Comparison of ENCODE assay signal across 8 mouse cellular contexts in the genomic region with DNA sequence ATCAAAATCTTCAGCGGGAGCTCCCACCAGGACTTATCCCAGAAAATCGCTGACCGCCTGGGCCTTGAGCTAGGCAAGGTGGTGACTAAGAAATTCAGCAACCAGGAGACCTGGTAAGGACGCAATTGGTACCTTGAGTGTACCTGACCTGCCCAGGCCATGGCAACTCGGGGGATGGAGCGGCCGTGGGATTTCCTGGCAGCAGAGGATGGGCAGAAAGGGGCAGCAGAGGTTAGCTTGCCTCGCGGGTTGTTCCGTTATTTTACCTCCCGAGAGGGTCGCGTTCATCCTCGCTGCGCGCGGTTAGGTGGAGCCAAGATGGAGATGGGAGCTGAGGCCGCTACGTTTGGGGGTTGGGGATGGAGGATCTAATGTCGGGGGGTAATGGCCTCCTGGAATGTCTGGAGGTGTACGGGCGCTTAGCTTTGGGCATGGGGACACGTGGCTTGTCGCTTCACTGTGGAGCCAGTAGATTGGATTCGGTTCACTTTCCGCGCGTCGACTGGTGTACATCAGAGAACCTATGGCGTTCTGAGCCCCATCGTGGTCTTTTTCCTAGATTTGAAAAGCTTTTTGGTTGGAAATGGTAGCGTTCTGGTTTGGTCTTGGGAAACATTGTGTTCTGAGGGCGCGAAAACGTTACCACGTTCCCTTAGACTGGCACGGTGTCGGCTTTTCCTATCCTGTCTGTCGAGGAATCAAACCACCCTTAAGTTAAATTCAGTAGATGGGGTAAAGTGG. TPM values are rescaled to one million over a fixed set of nuclear protein-coding genes. Genes with fewer than 3 reads are reported as not detected.
DNase-seq lines count a peak whose midpoint lies in the region; ATAC-seq and TF ChIP-seq lines count a peak whose summit lies in the region.

No protein-coding gene starts in this region.

- 0 out of 2 replicates have a peak, but pooled peaks cover 2% of the 10 kb centered on the region for H3K4me1 ChIP-seq in kidney, embryonic 15.5 days
- H3K4me1 ChIP-seq in G1E (ENCODE audit: insufficient read depth, low read depth, low read length), result peaks cover 5% of the 10 kb centered on the region; the same call in 1 of the 2 replicates
- no peaks in the 10 kb centered on the region for H3K4me1 ChIP-seq in embryonic facial prominence, embryonic 11.5 days (ENCODE audit: control insufficient read depth, insufficient read depth, low read length)
- peaks cover 4% of the 10 kb centered on the region for H3K4me1 ChIP-seq in liver, adult 2 months (ENCODE audit: control insufficient read depth, insufficient read depth, low read length)
- H3K4me1 ChIP-seq in neural tube, embryonic 11.5 days (ENCODE audit: control insufficient read depth, insufficient read depth, low read length), result no peaks in the 10 kb centered on the region

- H3K36me3 ChIP-seq in kidney, embryonic 15.5 days, result no peaks in the 10 kb centered on the region
- H3K36me3 ChIP-seq in G1E (replicated peaks), result no peaks in the 10 kb centered on the region
- no peaks in the 10 kb centered on the region for H3K36me3 ChIP-seq in embryonic facial prominence, embryonic 11.5 days (replicated peaks; ENCODE audit: control insufficient read depth, insufficient read depth, low read depth, low read length)
- no peaks in the 10 kb centered on the region for H3K36me3 ChIP-seq in liver, adult 2 months (ENCODE audit: control insufficient read depth, insufficient read depth, low read length)
- H3K36me3 ChIP-seq in neural tube, embryonic 11.5 days (ENCODE audit: control insufficient read depth, insufficient read depth, low read length), result no peaks in the 10 kb centered on the region

- peak; percentile 65 for ATAC-seq in kidney, embryonic 15.5 days (replicated peaks; ENCODE audit: low FRiP score)
- no peak for ATAC-seq in G1E (ENCODE audit: extremely low read depth, insufficient number of reproducible peaks, low FRiP score, poor library complexity, severe bottlenecking)
- ATAC-seq in embryonic facial prominence, embryonic 11.5 days (replicated peaks; ENCODE audit: insufficient number of reproducible peaks, low FRiP score, low TSS enrichment, low read depth), result peak; percentile 56; the same call in 1 of the 2 replicates
- ATAC-seq in hematopoietic stem cell, adult 5-6 weeks (replicated peaks in 1 of 2; ENCODE audit: insufficient read depth in 1 of 2, low FRiP score in 2 of 2, low TSS enrichment in 1 of 2, low read depth in 1 of 2, poor library complexity in 2 of 2, severe bottlenecking in 2 of 2), result peak; percentile 34 to 37
- peak; percentile 45 for ATAC-seq in neural tube, embryonic 11.5 days (ENCODE audit: insufficient read depth, low FRiP score, low TSS enrichment)

- 21% methylated on average over 39 of the region's 39 CpGs for WGBS in kidney, embryonic 15.5 days
- WGBS in embryonic facial prominence, embryonic 11.5 days, result 17% methylated on average over 39 of the region's 39 CpGs
- under 1% methylated on average over 39 of the region's 39 CpGs for WGBS in liver, adult 2 months
- 13% methylated on average over 39 of the region's 39 CpGs for WGBS in neural tube, embryonic 11.5 days

- no peak for TF ChIP-seq CTCF in G1E (IDR thresholded peaks at IDR 0.05; ENCODE audit: low read depth, low read length)
- no peak for TF ChIP-seq CTCF in liver, adult 2 months (IDR thresholded peaks at IDR 0.05; ENCODE audit: low read depth, low read length)

- TF ChIP-seq POLR2A in liver, adult 2 months (IDR thresholded peaks at IDR 0.05; ENCODE audit: extremely low read depth, insufficient read depth, low read length), result no peak

- H3K79me2 ChIP-seq in liver, adult 2 months (ENCODE audit: control insufficient read depth, insufficient read depth, low read length), result peaks cover 6% of the 10 kb centered on the region; the same call in 1 of the 2 replicates

- peak overlapping the region; percentile 41; the same call in 1 of the 2 replicates for H3K9ac ChIP-seq in kidney, embryonic 15.5 days
- peak overlapping the region; percentile 60 for H3K9ac ChIP-seq in embryonic facial prominence, embryonic 11.5 days (replicated peaks; ENCODE audit: low read length)
- H3K9ac ChIP-seq in liver, adult 2 months (ENCODE audit: low read depth, low read length), result peak overlapping the region; percentile 76
- peak overlapping the region; percentile 49 for H3K9ac ChIP-seq in neural tube, embryonic 11.5 days (ENCODE audit: low read length)

- H3K4me3 ChIP-seq in kidney, embryonic 15.5 days (replicated peaks), result peak overlapping the region; percentile 58
- peak overlapping the region; percentile 81 for H3K4me3 ChIP-seq in G1E (ENCODE audit: low read depth, low read length)
- H3K4me3 ChIP-seq in embryonic facial prominence, embryonic 11.5 days (ENCODE audit: low read depth, low read length), result peak overlapping the region; percentile 55
- H3K4me3 ChIP-seq in liver, adult 2 months (ENCODE audit: insufficient read depth, low read depth, low read length), result peak overlapping the region; percentile 98
- peak overlapping the region; percentile 48 for H3K4me3 ChIP-seq in neural tube, embryonic 11.5 days (ENCODE audit: low read depth, low read length)

- no peak for DNase-seq in kidney, adult 8-10 months
- no peak for DNase-seq in G1E (ENCODE audit: low spot score)
- DNase-seq in embryonic facial prominence, embryonic 11.5 days (ENCODE audit: low spot score), result peak; percentile 26
- peak; percentile 21 for DNase-seq in liver, adult 2 months (ENCODE audit: extremely low read depth, low read depth, low spot score)
- peak; percentile 42 for DNase-seq in neural tube, embryonic 11.5 days (ENCODE audit: low spot score)
- DNase-seq in gastrocnemius, postnatal 25 days, result no peak

- no peak overlapping the region for H3K27ac ChIP-seq in kidney, embryonic 15.5 days
- no peak overlapping the region; the same call in 1 of the 2 replicates for H3K27ac ChIP-seq in embryonic facial prominence, embryonic 11.5 days (replicated peaks; ENCODE audit: low read depth, low read length)
- H3K27ac ChIP-seq in liver, adult 2 months (replicated peaks; ENCODE audit: insufficient read depth, low read depth, low read length), result peak overlapping the region; percentile 43
- H3K27ac ChIP-seq in neural tube, embryonic 11.5 days (ENCODE audit: low read depth, low read length), result no peak overlapping the region

- no peaks in the 10 kb centered on the region for H3K9me3 ChIP-seq in kidney, embryonic 15.5 days (replicated peaks)
- H3K9me3 ChIP-seq in G1E (replicated peaks), result no peaks in the 10 kb centered on the region
- H3K9me3 ChIP-seq in embryonic facial prominence, embryonic 11.5 days (replicated peaks; ENCODE audit: control insufficient read depth, low read length), result no peaks in the 10 kb centered on the region
- H3K9me3 ChIP-seq in neural tube, embryonic 11.5 days (ENCODE audit: control insufficient read depth, low read length), result no peaks in the 10 kb centered on the region

- peak overlapping the region; percentile 74 for H3K4me2 ChIP-seq in kidney, embryonic 15.5 days
- H3K4me2 ChIP-seq in embryonic facial prominence, embryonic 11.5 days (ENCODE audit: low read depth, low read length), result peak overlapping the region; percentile 16
- peak overlapping the region; percentile 48 for H3K4me2 ChIP-seq in neural tube, embryonic 11.5 days (ENCODE audit: low read depth)

- H3K27me3 ChIP-seq in kidney, embryonic 15.5 days, result peaks cover 25% of the 10 kb centered on the region
- no peaks in the 10 kb centered on the region for H3K27me3 ChIP-seq in G1E (ENCODE audit: insufficient read depth, low read length)
- no peaks in the 10 kb centered on the region for H3K27me3 ChIP-seq in embryonic facial prominence, embryonic 11.5 days (ENCODE audit: control insufficient read depth, insufficient read depth, low read length)
- no peaks in the 10 kb centered on the region for H3K27me3 ChIP-seq in liver, adult 2 months (ENCODE audit: control insufficient read depth, insufficient read depth, low read length)
- peaks cover 5% of the 10 kb centered on the region; the same call in 1 of the 2 replicates for H3K27me3 ChIP-seq in neural tube, embryonic 11.5 days (ENCODE audit: control insufficient read depth, insufficient read depth, low read length)

RNA-seq across cellular contexts. Expression of gene Prps1, which starts 0.5 kb away (rescaled TPM):
- 42.7 and 44.0 TPM in 2 replicates for polyA plus RNA-seq in kidney, embryonic 15.5 days (2015; fragmentation: Nextera tagmentation; extraction: Ambion mirVana)
- total RNA-seq in G1E (2014; fragmentation: Nextera tagmentation) (67.7 and 73.7 TPM in 2 replicates), G1E (2017) (32.9 and 47.7 TPM in 2 replicates)
- polyA plus RNA-seq in G1E (2012), result 3.5 and 6.1 TPM in 2 replicates
- polyA plus RNA-seq in embryonic facial prominence, embryonic 11.5 days (2014; fragmentation: Nextera tagmentation; extraction: Ambion mirVana), result 84.2 and 88.4 TPM in 2 replicates
- total RNA-seq in hematopoietic stem cell, adult 5-6 weeks (2017), result 43.8 and 57.8 TPM in 2 replicates
- 30.7 and 32.4 TPM in 2 replicates for total RNA-seq in liver, adult 2 months (2014; rRNA removed)
- 10.6 and 12.3 TPM in 2 replicates for polyA plus RNA-seq in liver, adult 2 months (2012; rRNA removed)
- 82.4 and 83.8 TPM in 2 replicates for polyA plus RNA-seq in neural tube, embryonic 11.5 days (2014; fragmentation: Nextera tagmentation; extraction: Ambion mirVana)
- total RNA-seq in gastrocnemius, postnatal 25 days (2021), result 10 to 100 TPM; 23.8 to 25.9 TPM

Comparison
In these comparisons a context has a peak if more than half of its experiments do, and no peak if none do; other contexts are left out.
1. H3K4me2 ChIP-seq: peak in every context shown above with its lines; median percentile 74 in kidney, embryonic 15.5 days; 48 in neural tube, embryonic 11.5 days; 16 in embryonic facial prominence, embryonic 11.5 days.
2. H3K4me3 ChIP-seq: peak in every context shown above with its lines; median percentile 98 in liver, adult 2 months; 81 in G1E; 58 in kidney, embryonic 15.5 days; 55 in embryonic facial prominence, embryonic 11.5 days; 48 in neural tube, embryonic 11.5 days.
3. DNase-seq: peak in embryonic facial prominence, embryonic 11.5 days (single experiment), liver, adult 2 months (single experiment) and neural tube, embryonic 11.5 days (single experiment); none in kidney, adult 8-10 months (0 of 2), G1E (single experiment) and gastrocnemius, postnatal 25 days (single experiment).
4. Peak in every context shown above with its lines, with median percentiles within 50 percentile points of each other: H3K9ac ChIP-seq.